Mouse (Mus musculus): Measurements from ENCODE around the gene Sprtn. TPM values are rescaled to one million over a fixed set of nuclear protein-coding genes. Genes with fewer than 3 reads are reported as not detected.

The Sprtn gene
- polyA plus RNA-seq, 1 experiment from 2014 or later, result 7.3 TPM

DNA sequence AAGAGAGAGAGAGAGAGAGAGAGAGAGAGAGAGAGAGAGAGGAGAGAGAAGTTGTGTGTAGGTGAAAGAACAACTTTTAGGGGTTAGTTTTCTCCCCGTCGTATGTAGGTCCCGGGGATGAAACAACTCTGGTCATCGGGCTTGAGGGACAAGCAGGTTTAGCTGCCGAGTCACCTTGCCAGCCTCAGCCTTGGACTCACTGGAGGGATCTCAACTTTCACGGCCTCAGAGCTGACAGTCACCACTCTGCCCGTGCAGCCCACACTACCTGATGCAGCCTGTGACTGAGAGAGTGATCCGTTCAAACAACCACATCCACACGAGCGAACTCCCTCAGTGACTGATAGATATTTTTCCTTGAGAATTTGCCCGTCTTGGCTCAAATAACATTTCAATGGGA is 31.3 kb downstream of the Sprtn start:
- Histone ChIP-seq H3K27me3 (replicated peaks) (no peaks in the 10 kb centered on the region), H3K27ac (replicated peaks) (no peak overlapping the region), H3K9me3 (replicated peaks) (no peaks in the 10 kb centered on the region), H3K4me2 (no peak overlapping the region), H3K4me1 (peaks cover 21% of the 10 kb centered on the region), H3K4me3 (replicated peaks) (no peak overlapping the region), H3K36me3 (0 out of 2 replicates have a peak, but pooled peaks cover 4% of the 10 kb centered on the region), H3K9ac (replicated peaks) (no peak overlapping the region)
- WGBS, result 93% methylated on average over 11 of the region's 11 CpGs
- ATAC-seq (ENCODE audit: low FRiP score), result no peak

GRCm38 (mm10) chr8:124930086-124930485 is 32.4 kb downstream of the Sprtn start:
- Histone ChIP-seq H3K27ac (replicated peaks) (no peak overlapping the region), H3K36me3 (0 out of 2 replicates have a peak, but pooled peaks cover 4% of the 10 kb centered on the region), H3K4me3 (replicated peaks) (no peak overlapping the region), H3K9ac (replicated peaks) (no peak overlapping the region), H3K4me1 (peaks cover 18% of the 10 kb centered on the region), H3K4me2 (no peak overlapping the region), H3K27me3 (replicated peaks) (no peaks in the 10 kb centered on the region), H3K9me3 (replicated peaks) (no peaks in the 10 kb centered on the region)
- 93% methylated on average over 13 of the region's 13 CpGs for WGBS
- ATAC-seq (ENCODE audit: low FRiP score), result no peak

DNA sequence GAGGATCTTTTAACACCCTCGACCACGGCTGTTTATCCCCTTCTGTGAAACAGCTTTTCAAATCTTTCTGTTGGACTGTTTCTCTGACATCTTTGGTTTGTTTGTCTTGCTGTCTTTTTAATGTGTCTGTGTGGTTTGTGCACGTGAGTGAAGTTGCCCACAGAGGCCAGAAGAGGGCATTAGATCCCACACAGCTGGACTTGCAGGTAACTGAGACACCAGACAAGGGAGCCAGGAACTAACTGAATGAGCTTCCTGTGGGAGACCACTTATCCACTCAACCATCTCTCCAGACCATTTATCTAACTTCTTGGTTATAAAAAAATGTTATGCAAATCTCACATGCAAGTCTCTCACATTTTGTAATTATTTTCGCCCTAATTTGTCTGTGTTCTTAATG is 33.0 kb downstream of the Sprtn start:
- no peak overlapping the region for H3K9ac ChIP-seq (replicated peaks)
- H3K4me1 ChIP-seq, result peaks cover 15% of the 10 kb centered on the region
- H3K27ac ChIP-seq (replicated peaks), result no peak overlapping the region
- WGBS, result 83% methylated on average over 4 of the region's 4 CpGs
- H3K9me3 ChIP-seq (replicated peaks), result no peaks in the 10 kb centered on the region
- no peak for ATAC-seq (ENCODE audit: low FRiP score)
- 0 out of 2 replicates have a peak, but pooled peaks cover 4% of the 10 kb centered on the region for H3K36me3 ChIP-seq
- no peak overlapping the region for H3K4me3 ChIP-seq (replicated peaks)
- no peaks in the 10 kb centered on the region for H3K27me3 ChIP-seq (replicated peaks)
- H3K4me2 ChIP-seq, result no peak overlapping the region

DNA sequence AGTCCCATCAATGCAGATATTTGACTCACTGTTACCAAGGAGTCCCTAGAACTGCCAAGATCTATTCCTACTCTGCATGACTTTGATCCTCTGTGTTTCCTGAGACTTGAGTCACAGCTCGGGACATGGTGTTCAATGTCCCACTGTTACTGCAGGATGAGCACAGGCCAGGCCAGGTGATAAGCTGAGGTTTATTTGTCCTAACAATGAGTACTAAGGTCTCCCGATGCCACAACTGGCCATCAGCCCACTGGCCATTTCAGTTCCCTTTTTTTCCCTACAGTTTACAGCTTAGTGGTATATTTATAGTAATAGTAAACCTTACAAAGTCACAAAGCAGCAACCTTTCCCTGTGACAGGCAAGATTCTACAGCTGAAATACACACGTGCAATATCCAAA is 34.7 kb downstream of the Sprtn start:
- WGBS, result 82% methylated on average over 3 of the region's 3 CpGs
- no peak overlapping the region for H3K9ac ChIP-seq (replicated peaks)

DNA sequence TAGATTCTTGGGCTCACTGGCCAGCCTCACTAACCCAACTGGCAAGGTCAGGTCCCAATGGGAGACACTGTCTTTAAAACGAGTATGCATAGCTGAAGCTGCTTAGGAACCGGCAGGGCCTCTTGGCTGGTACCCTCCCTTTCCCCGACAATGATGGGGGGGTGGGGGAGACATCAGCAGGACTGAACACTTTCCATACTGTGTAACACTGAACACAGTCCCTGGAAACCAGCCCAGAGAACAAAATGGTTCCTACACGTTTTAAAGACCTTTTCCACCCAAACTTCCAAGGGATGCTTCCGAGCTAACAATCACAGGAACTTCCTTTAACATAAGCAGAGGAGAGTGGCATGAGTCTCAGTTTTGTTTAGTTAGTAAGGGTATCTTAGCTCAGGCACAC is 37.4 kb downstream of the Sprtn start:
- Histone ChIP-seq H3K4me2 (no peak overlapping the region), H3K27ac (replicated peaks) (no peak overlapping the region), H3K9ac (replicated peaks) (no peak overlapping the region), H3K9me3 (replicated peaks) (no peaks in the 10 kb centered on the region), H3K36me3 (peaks cover 15% of the 10 kb centered on the region), H3K27me3 (replicated peaks) (no peaks in the 10 kb centered on the region), H3K4me1 (no peaks in the 10 kb centered on the region), H3K4me3 (replicated peaks) (no peak overlapping the region)
- 87% methylated on average over 5 of the region's 5 CpGs for WGBS
- no peak for ATAC-seq (ENCODE audit: low FRiP score)

More for the DNA sequence above, 34.7 kb downstream of the Sprtn start:
- Histone ChIP-seq H3K27me3 (replicated peaks) (no peaks in the 10 kb centered on the region), H3K4me1 (0 out of 2 replicates have a peak, but pooled peaks cover 4% of the 10 kb centered on the region), H3K4me2 (no peak overlapping the region), H3K9me3 (replicated peaks) (no peaks in the 10 kb centered on the region), H3K4me3 (replicated peaks) (no peak overlapping the region), H3K36me3 (0 out of 2 replicates have a peak, but pooled peaks cover 4% of the 10 kb centered on the region), H3K27ac (replicated peaks) (no peak overlapping the region)
- no peak for ATAC-seq (ENCODE audit: low FRiP score)

GRCm38 (mm10) chr8:124936699-124937098 is 39.0 kb downstream of the Sprtn start:
- Histone ChIP-seq H3K4me2 (no peak overlapping the region), H3K9me3 (replicated peaks) (no peaks in the 10 kb centered on the region), H3K27me3 (replicated peaks) (no peaks in the 10 kb centered on the region), H3K9ac (replicated peaks) (no peak overlapping the region), H3K4me3 (replicated peaks) (no peak overlapping the region), H3K27ac (replicated peaks) (no peak overlapping the region), H3K4me1 (no peaks in the 10 kb centered on the region), H3K36me3 (peaks cover 15% of the 10 kb centered on the region)
- ATAC-seq (ENCODE audit: low FRiP score), result no peak
- WGBS, result 96% methylated on average over 10 of the region's 10 CpGs

DNA sequence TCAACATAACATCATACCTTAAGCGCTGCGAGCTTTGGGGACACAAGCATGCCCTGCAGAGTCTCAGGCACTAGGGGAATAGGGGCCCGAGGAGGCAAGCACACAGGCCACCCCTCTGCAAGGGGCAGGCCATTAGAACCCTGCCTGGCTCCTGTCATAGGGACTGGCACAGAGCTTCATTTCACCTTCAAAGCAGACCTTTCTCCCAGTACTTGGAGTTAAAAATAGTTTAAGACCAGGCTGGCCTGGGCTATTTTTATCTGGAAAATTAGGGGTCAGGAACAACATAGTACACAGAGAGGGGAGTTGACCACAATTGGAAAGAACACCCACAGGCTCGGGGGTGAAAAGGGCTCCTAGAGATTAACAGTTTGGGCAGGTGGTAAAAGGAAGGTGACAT is 39.6 kb downstream of the Sprtn start:
- no peaks in the 10 kb centered on the region for H3K9me3 ChIP-seq (replicated peaks)
- H3K4me2 ChIP-seq, result no peak overlapping the region
- no peak overlapping the region for H3K9ac ChIP-seq (replicated peaks)
- peaks cover 15% of the 10 kb centered on the region for H3K36me3 ChIP-seq
- 95% methylated on average over 4 of the region's 4 CpGs for WGBS
- no peaks in the 10 kb centered on the region for H3K4me1 ChIP-seq
- no peak overlapping the region for H3K27ac ChIP-seq (replicated peaks)
- no peak overlapping the region for H3K4me3 ChIP-seq (replicated peaks)
- H3K27me3 ChIP-seq (replicated peaks), result no peaks in the 10 kb centered on the region
- no peak for ATAC-seq (ENCODE audit: low FRiP score)

- 83% methylated on average over 6 of the region's 6 CpGs for WGBS
- no peak overlapping the region for H3K4me2 ChIP-seq
- peaks cover 4% of the 10 kb centered on the region for H3K36me3 ChIP-seq
- no peak for ATAC-seq (ENCODE audit: low FRiP score)
- no peaks in the 10 kb centered on the region for H3K9me3 ChIP-seq (replicated peaks)
- no peak overlapping the region for H3K4me3 ChIP-seq (replicated peaks)
- H3K27ac ChIP-seq (replicated peaks), result no peak overlapping the region
- H3K9ac ChIP-seq (replicated peaks), result no peak overlapping the region
- peaks cover 46% of the 10 kb centered on the region for H3K4me1 ChIP-seq
- no peaks in the 10 kb centered on the region for H3K27me3 ChIP-seq (replicated peaks)
These were observed 46.1 kb downstream of the Sprtn start for GRCm38 (mm10) chr8:124943801-124944200.

GRCm38 (mm10) chr8:124944406-124944805 is 46.7 kb downstream of the Sprtn start:
- no peak for ATAC-seq (ENCODE audit: low FRiP score)
- WGBS, result 57% methylated on average over 7 of the region's 7 CpGs
- Histone ChIP-seq H3K9ac (replicated peaks) (no peak overlapping the region), H3K36me3 (no peaks in the 10 kb centered on the region), H3K27ac (replicated peaks) (no peak overlapping the region), H3K27me3 (replicated peaks) (no peaks in the 10 kb centered on the region), H3K4me3 (replicated peaks) (no peak overlapping the region), H3K4me2 (no peak overlapping the region), H3K4me1 (peaks cover 46% of the 10 kb centered on the region), H3K9me3 (replicated peaks) (no peaks in the 10 kb centered on the region)

GRCm38 (mm10) chr8:124947865-124948732 is 50.4 kb downstream of the Sprtn start:
- Histone ChIP-seq H3K9ac (replicated peaks) (peak overlapping the region; percentile 98), H3K27me3 (replicated peaks) (no peaks in the 10 kb centered on the region), H3K4me1 (peaks cover 59% of the 10 kb centered on the region), H3K36me3 (no peaks in the 10 kb centered on the region), H3K9me3 (replicated peaks) (no peaks in the 10 kb centered on the region), H3K27ac (replicated peaks) (peak overlapping the region; percentile 98), H3K4me3 (replicated peaks) (peak overlapping the region; percentile 95), H3K4me2 (peak overlapping the region; percentile 88)
- ATAC-seq (ENCODE audit: low FRiP score), result peak; percentile 35
- under 1% methylated on average over 67 of the region's 67 CpGs for WGBS

DNA sequence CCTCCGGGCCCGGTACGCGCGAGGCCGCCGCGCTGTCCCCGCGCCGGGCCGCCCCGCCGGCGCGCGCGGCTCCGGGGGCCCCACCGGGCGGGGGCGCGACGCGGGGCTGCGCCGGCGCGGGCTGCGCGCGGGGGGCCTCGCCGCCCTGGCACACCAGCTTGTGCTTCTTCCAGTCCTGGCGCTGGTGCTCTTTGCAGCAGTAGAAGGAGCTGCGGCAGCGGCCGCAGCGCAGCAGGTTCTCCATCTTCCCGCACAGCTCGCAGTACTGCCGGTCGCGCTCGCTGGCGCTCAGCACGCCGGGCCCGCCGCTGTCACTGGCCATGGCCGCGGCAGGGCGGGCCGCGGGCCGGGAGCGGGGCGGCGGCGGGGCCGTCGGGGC is 51.0 kb downstream of the Sprtn start:
- ATAC-seq (ENCODE audit: low FRiP score), result peak; percentile 31
- peak overlapping the region; percentile 88 for H3K4me2 ChIP-seq
- WGBS, result 0% methylated on average over 33 of the region's 62 CpGs
- no peaks in the 10 kb centered on the region for H3K27me3 ChIP-seq (replicated peaks)
- H3K9ac ChIP-seq (replicated peaks), result peak overlapping the region; percentile 98
- H3K36me3 ChIP-seq, result no peaks in the 10 kb centered on the region
- H3K4me1 ChIP-seq, result peaks cover 53% of the 10 kb centered on the region
- no peaks in the 10 kb centered on the region for H3K9me3 ChIP-seq (replicated peaks)
- H3K4me3 ChIP-seq (replicated peaks), result peak overlapping the region; percentile 95
- peak overlapping the region; percentile 98 for H3K27ac ChIP-seq (replicated peaks)
